Mouse (Mus musculus): ENCODE data around the gene Srsf7. TPM values are rescaled to one million over a fixed set of nuclear protein-coding genes. Genes with fewer than 3 reads are reported as not detected.

The Srsf7 gene
- total RNA-seq, 2 experiments from 2014 or later, result 125 to 128 TPM

DNA sequence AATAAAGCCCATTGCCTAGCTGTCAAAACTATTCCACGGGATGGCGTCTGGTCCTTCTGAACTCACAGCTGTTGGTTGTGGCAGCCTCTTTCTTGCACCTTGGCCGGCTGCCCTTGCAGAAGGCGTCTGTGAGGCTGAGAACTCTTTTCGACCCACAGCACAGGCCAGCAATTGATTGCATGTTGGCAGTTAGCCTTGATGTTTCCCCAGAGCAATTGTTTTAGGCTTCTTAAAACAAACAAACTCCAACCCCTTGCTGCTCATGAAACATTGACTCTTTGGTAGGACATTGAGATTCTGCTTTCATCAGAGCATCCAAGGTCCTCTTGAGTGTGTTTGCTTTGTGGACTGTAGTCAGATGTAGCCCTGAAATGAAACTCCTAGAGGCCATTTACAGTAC is 46.7 kb downstream of the Srsf7 start:
- DNase-seq (ENCODE audit: low spot score in 2 of 2), result peak; percentile 50 to 76

GRCm38 (mm10) chr17:80157489-80157888 is 49.6 kb downstream of the Srsf7 start:
- no peak for DNase-seq (ENCODE audit: low spot score in 2 of 2)

DNA sequence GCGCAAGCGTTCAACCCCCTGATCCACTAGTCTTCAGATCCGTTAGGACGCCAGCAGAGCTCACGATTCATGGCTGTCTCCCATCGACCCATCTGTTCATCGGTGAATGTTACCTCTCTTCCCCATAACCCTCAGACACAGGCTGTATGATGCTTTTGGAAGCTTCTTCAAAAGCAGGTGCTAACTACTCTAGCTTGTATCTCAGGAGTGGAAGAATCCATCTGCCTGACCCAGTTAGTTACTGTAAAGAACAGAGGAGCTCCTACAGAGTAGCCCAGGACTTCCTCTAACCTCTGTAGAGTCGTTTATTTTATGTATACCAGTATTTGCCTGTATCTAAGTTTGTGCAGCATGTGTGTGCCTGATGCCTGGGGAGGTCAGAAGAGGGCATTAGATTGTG is 50.2 kb downstream of the Srsf7 start:
- DNase-seq (ENCODE audit: low spot score in 2 of 2), result no peak

- DNase-seq (ENCODE audit: low spot score in 2 of 2), result no peak
These were observed 53.5 kb downstream of the Srsf7 start for GRCm38 (mm10) chr17:80153631-80154030.

DNA sequence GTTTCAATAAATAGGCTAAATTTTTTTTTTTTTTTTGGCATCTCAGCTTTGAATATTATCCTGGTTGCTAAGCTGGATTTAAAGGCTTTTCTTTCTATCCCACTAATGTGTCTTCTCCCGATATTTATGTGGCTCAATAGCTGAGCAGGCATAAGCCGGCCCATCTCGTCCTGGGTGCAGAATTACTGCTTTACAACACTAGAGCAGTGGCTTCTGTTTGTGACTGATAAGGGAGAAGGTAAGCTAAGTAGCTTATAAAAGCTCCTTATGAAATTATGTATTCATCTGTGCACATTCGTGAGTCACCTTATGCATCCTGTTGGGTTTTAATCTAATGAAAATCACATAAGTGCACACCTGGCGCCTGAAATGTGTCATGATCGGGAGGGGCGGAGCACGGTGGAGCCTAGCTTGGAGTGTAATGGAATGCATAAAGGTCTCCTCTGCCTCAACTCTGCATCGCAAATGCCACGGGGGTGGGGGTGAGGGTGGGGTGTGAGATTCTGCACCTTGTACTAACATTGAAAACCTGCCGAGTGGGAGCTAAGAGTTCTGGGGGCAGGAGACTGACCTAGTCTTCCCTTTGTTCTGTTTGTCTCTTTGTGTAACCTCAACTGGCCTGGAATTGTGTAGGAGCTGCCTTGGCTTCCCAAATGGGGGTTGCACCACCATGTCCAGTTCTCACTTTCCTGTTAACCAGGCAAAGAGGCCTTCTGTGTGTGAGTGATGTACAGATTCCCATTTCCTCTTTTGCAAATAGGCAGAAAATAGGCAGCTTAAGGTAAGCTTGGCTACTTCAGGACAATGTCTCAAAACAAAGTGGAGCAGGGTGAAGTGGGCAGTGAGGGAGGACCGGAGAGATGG is 54.1 kb downstream of the Srsf7 start:
- DNase-seq (ENCODE audit: low spot score in 2 of 2), result no peak

GRCm38 (mm10) chr17:80151353-80151752 is 55.8 kb downstream of the Srsf7 start:
- DNase-seq (ENCODE audit: low spot score in 2 of 2), result no peak

Other genes starting within 250 kb of the Srsf7 start
- 10 to 100 TPM; 59.8 to 59.9 TPM for gene Hnrnpll, start 145.0 kb downstream of the Srsf7 start, total RNA-seq (2021)
- 1 to 10 TPM; 3.2 to 6.1 TPM for gene Galm, start 79.8 kb downstream of the Srsf7 start, total RNA-seq (2021)
- gene Ttc39d, start 153 bp upstream of the Srsf7 start, total RNA-seq (2021), result under 1 TPM; 0.12 to 0.30 TPM
- 1 to 10 TPM; 6.1 to 6.4 TPM for gene Gemin6, start 17.1 kb upstream of the Srsf7 start, total RNA-seq (2021)
- 10 to 100 TPM; 16.0 to 18.3 TPM for gene Morn2, start 82.9 kb upstream of the Srsf7 start, total RNA-seq (2021)
- 10 to 100 TPM; 34.4 to 34.7 TPM for gene Dhx57, start 83.2 kb upstream of the Srsf7 start, total RNA-seq (2021)
- 1 to 10 TPM; 2.4 to 2.9 TPM for gene Arhgef33, start 100.1 kb upstream of the Srsf7 start, total RNA-seq (2021)
- 1 to 10 TPM; 1.7 to 1.8 TPM for gene Gm10190, start 166.2 kb upstream of the Srsf7 start, total RNA-seq (2021)